Mouse (Mus musculus): ENCODE data around the gene Olfr521.
"Not testable (repeated sequence)": the region's sequence is repeated elsewhere in the genome, so short reads cannot be mapped to it uniquely, and the experiment has no call there.

Olfr521 gene

DNA sequence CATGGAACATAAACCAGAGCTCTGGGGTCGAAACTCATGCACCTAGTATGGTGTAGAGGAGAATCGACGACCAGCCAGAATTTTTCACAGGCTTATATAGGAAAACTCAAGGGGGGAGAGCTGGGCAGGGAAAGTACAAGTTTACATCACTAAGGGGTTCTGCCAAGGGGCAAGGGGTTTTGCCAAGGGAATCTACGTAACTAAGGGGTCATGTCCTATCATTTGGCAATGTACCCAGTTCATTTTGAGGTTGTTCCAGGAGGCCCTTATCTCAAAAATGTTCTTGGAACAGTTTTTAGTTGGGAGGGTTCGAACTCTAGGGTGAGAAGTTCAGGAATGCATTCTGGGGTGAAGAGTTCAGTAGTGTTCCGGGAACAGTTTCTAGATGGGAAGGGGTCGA, 43.7 kb downstream of the Olfr521 start:
- not testable (repeated sequence) for DNase-seq (ENCODE audit: low read depth, low spot score)

DNA sequence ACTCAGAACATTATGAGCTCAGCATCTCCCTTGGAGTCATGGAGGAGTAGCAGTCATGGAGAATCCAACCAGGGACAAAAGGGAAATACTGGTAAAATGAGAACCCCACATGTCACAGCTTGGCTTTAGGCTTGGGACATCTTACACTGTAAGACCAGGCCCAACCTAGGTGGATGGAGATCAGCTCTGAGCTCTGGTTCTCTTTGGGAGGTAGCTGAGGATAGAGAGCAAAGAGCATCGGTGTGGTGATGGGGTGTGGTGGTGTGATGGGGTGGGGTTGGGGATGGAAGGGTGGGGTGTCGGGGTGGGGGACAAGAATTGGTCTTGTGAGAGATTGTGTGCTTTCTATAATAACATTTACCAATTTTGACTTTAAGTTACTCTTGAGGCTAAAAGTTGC, 47.5 kb downstream of the Olfr521 start:
- no peak for DNase-seq (ENCODE audit: low read depth, low spot score)

DNA sequence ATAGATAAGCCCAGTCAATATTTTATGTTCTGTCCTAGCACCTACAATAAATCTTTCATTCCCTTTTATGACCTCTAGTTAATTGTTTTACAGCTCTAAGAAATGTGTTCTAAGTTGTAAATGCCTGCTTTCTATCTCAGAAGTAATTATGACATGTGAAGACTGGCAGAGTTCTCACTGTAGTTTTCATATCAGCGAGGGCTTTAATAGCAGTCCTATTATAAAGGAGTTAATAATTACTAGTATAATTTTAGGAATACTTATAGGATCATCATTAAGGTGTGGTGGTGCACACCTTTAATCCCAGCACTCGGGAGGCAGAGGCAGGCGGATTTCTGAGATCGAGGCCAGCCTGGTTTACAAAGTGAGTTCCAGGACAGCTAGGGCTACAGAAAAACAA, 48.4 kb downstream of the Olfr521 start:
- DNase-seq (ENCODE audit: low read depth, low spot score) = no peak

DNA sequence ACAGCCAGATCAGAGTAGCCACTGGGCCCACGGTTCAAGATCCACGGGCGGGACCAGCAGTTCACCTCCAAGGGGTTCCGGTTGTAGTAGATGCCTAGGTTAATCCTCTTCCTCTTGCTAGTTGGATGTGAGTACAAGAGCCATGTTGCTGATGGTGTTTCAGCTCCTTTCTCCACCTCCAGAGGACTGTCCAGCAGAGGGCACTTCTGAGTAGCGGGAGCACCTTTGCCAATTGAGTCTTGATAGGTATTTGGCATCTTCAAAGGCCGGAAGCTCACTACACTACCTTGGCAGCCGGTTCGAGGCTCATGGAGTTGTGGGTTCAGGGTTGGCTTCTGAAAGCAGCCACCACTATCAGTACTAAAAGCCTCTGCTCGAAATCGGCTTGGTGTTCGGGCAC, 50.1 kb downstream of the Olfr521 start:
- no peak for DNase-seq (ENCODE audit: low read depth, low spot score)

DNA sequence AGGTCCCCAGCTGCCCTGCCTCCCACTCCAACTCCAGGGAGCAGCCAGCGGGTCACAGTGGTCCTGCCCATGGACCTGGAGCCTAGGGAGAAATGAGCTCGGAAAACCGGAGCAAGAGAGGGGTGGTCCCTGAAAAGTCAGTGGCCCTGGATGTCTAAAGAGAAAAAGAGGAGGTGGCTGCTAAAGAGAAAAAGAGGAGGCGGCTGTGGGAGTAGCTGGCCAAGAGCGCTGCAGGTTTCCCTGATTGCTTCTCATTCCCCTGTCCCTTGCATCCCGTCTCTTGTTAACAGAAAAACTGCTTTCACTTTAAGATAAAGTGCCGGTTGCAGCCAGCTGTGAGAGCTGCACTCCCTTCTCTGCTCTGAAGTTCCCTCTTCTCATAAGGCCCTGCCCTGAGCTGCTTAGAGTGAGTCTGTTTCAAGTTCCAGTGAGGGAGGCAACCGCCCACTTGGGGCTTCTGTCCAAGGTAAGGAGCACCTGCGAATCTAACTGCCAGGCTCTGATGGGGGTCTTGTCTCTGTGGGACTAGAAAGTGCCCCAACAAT, 54.9 kb downstream of the Olfr521 start:
- not testable (repeated sequence) for DNase-seq (ENCODE audit: low read depth, low spot score)
